Mouse (Mus musculus) erythroblast, embryonic 14.5 days (primary cell): ENCODE results near the gene Tspear.

Experiments used
- GATA1 ChIP-seq: IDR thresholded peaks from 2 replicates; pipeline ENCODE4 v1.6.1; 2012; ENCODE audit warnings: low read length, inconsistent platforms, mixed read lengths
- TAL1 ChIP-seq: IDR thresholded peaks from 3 replicates; pipeline ENCODE4 v1.6.1; 2012; ENCODE audit warnings: low read length, inconsistent platforms, mixed read lengths

DNA sequence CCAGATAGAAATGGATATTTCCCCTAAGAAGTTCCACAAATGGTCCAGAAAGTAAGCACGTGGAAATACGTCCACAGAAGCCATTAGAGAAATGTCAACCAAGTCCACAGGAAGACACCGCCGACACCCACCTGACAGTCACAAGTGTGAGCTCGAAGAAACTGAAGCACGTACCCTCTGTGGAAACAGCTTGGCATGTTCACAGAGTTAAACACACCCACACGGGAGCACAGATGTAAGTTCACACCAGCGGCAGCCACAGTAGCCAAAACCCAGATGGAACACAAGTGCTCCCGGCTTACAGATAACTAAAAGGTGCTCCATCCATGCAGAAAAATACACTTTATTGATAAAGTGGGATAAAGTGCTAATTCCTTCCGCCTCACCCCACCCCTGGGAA lies 241.0 kb downstream of the Tspear start:
- TF ChIP-seq GATA1 (no peak), TAL1 (no peak)
